Mouse (Mus musculus): ENCODE data around the gene Spocd1. TPM values are rescaled to one million over a fixed set of nuclear protein-coding genes. Genes with fewer than 3 reads are reported as not detected.

Gene Spocd1
- total and polyA plus RNA-seq, 2 experiments: not detected

DNA sequence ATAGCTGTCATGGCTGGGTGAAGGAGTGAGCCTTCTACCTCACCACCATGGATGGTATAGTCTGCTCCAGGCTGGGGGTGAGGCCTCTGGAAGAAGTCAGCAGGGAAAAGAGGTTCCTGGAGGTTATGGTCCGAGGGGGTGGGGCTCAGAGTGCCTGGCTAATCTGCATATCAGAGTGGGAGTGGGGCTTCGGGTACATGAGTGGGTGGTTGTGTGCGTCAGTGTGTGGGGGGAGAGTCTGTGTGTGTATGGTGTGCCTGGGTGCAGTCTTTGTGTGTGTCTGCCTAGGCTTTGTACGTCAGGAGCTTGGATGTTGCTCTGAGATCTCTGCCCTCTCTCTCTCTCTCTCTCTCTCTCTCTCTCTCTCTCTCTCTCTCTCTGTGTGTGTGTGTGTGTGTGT, 49.9 kb downstream of the Spocd1 start:
- no peaks in the 10 kb centered on the region for H3K4me1 ChIP-seq (ENCODE audit: control insufficient read depth, insufficient read depth, low read length)
- H3K27ac ChIP-seq (replicated peaks; ENCODE audit: insufficient read depth, low read depth, low read length): no peak overlapping the region
- no peak overlapping the region for H3K9ac ChIP-seq (ENCODE audit: low read depth, low read length)
- H3K79me2 ChIP-seq (ENCODE audit: control insufficient read depth, insufficient read depth, low read length): no peaks in the 10 kb centered on the region
- DNase-seq (ENCODE audit: extremely low read depth, low read depth, low spot score): no peak
- no peaks in the 10 kb centered on the region; the same call in 1 of the 2 replicates for H3K27me3 ChIP-seq (ENCODE audit: control insufficient read depth, insufficient read depth, low read length)
- no peak overlapping the region for H3K4me3 ChIP-seq (ENCODE audit: insufficient read depth, low read depth, low read length)
- WGBS: 71% methylated on average over 4 of the region's 4 CpGs
- TF ChIP-seq CTCF (IDR thresholded peaks at IDR 0.05; ENCODE audit: low read depth, low read length) (no peak), POLR2A (IDR thresholded peaks at IDR 0.05; ENCODE audit: extremely low read depth, insufficient read depth, low read length) (no peak)
- H3K36me3 ChIP-seq (ENCODE audit: control insufficient read depth, insufficient read depth, low read length): no peaks in the 10 kb centered on the region

DNA sequence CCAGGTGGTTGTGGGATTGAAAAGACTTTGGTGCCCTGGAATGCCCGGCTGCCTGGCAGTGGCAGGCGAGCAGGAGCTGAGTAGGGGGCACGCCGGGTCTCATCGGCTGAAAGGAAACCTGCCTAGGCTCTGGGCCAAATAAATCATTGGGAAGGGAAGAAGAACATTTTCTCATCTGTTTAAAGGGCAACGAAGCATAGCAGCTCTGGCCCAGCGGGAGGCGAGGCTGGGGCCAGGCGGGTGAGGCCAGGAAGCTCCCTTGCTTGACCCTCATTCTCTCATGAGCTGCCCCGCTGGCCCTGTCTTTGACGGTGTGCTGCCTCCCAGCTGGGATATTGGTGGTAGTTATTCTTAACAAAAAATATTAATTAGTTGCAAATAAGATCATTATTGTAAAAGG, 52.6 kb downstream of the Spocd1 start:
- Histone ChIP-seq H3K9ac (ENCODE audit: low read depth, low read length) (no peak overlapping the region), H3K4me1 (ENCODE audit: control insufficient read depth, insufficient read depth, low read length) (no peaks in the 10 kb centered on the region; the same call in 1 of the 2 replicates), H3K27me3 (ENCODE audit: control insufficient read depth, insufficient read depth, low read length) (peaks cover 19% of the 10 kb centered on the region), H3K79me2 (ENCODE audit: control insufficient read depth, insufficient read depth, low read length) (no peaks in the 10 kb centered on the region), H3K4me3 (ENCODE audit: insufficient read depth, low read depth, low read length) (no peak overlapping the region), H3K36me3 (ENCODE audit: control insufficient read depth, insufficient read depth, low read length) (no peaks in the 10 kb centered on the region), H3K27ac (replicated peaks; ENCODE audit: insufficient read depth, low read depth, low read length) (no peak overlapping the region)
- DNase-seq (ENCODE audit: extremely low read depth, low read depth, low spot score): no peak
- WGBS: 76% methylated on average over 11 of the region's 11 CpGs
- TF ChIP-seq CTCF (IDR thresholded peaks at IDR 0.05; ENCODE audit: low read depth, low read length): no peak
- no peak for TF ChIP-seq POLR2A (IDR thresholded peaks at IDR 0.05; ENCODE audit: extremely low read depth, insufficient read depth, low read length)

DNA sequence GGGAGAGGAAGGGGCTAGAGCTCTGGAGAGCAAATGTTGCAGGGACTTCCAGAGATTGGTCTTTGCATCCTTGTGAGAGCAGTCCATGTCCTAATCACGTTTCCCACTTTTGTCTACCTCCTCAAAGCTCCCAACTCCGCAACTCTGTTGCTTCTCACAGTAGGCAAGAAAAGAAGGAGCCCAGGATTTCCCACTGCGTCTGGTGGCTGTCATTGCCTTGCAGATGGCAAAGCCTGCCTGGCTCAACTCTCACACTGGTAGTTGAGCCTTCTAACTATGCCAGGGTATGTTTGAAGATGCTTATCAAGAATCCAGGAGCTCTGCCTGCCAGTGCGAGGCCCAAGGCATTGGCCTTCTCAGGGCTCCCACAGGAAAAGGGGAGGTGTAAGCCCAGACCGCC, 54.0 kb downstream of the Spocd1 start:
- DNase-seq (ENCODE audit: extremely low read depth, low read depth, low spot score): no peak
- TF ChIP-seq CTCF (IDR thresholded peaks at IDR 0.05; ENCODE audit: low read depth, low read length) (no peak), POLR2A (IDR thresholded peaks at IDR 0.05; ENCODE audit: extremely low read depth, insufficient read depth, low read length) (no peak)
- H3K4me3 ChIP-seq (ENCODE audit: insufficient read depth, low read depth, low read length): no peak overlapping the region
- no peak overlapping the region for H3K27ac ChIP-seq (replicated peaks; ENCODE audit: insufficient read depth, low read depth, low read length)
- no peak overlapping the region for H3K9ac ChIP-seq (ENCODE audit: low read depth, low read length)
- H3K79me2 ChIP-seq (ENCODE audit: control insufficient read depth, insufficient read depth, low read length): no peaks in the 10 kb centered on the region
- H3K36me3 ChIP-seq (ENCODE audit: control insufficient read depth, insufficient read depth, low read length): no peaks in the 10 kb centered on the region
- 32% methylated on average over 5 of the region's 5 CpGs for WGBS
- H3K27me3 ChIP-seq (ENCODE audit: control insufficient read depth, insufficient read depth, low read length): peaks cover 21% of the 10 kb centered on the region
- no peaks in the 10 kb centered on the region; the same call in 1 of the 2 replicates for H3K4me1 ChIP-seq (ENCODE audit: control insufficient read depth, insufficient read depth, low read length)

DNA sequence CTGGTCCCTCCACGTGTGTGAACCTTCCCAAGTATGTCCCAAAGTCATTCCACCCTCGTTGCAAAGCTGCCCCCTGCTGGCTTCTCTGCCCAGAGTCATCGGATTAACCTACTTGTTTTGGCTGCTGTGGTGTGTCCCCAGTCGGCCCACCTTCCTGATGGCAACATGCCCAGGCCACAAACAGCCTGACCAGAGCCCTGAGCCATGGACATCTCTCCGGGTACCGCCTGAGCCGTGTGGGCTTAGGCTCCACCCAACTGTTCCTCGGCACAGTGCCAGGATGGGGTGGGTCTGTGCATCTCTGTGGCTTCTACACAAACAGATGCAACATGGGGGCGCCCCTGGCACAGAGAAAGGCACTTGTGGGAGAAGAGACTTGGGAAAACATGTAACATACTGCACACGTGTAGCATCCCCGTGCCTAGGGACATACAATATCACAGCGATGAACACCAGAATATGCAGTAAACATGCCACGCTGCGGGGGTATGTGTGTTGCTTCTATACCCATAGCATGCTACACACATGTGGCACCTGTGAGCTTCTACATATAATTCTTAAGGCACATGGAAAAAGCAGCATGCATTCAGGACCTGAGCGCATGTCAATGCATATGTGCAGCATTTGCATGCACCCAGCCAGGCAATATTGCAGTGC, 54.8 kb downstream of the Spocd1 start:
- 5% methylated on average over 15 of the region's 15 CpGs for WGBS
- no peaks in the 10 kb centered on the region for H3K79me2 ChIP-seq (ENCODE audit: control insufficient read depth, insufficient read depth, low read length)
- no peaks in the 10 kb centered on the region for H3K36me3 ChIP-seq (ENCODE audit: control insufficient read depth, insufficient read depth, low read length)
- H3K27me3 ChIP-seq (ENCODE audit: control insufficient read depth, insufficient read depth, low read length): peaks cover 21% of the 10 kb centered on the region
- H3K27ac ChIP-seq (replicated peaks; ENCODE audit: insufficient read depth, low read depth, low read length): no peak overlapping the region
- TF ChIP-seq CTCF (IDR thresholded peaks at IDR 0.05; ENCODE audit: low read depth, low read length) (peak; percentile 62), POLR2A (IDR thresholded peaks at IDR 0.05; ENCODE audit: extremely low read depth, insufficient read depth, low read length) (no peak)
- DNase-seq (ENCODE audit: extremely low read depth, low read depth, low spot score): no peak
- H3K9ac ChIP-seq (ENCODE audit: low read depth, low read length): no peak overlapping the region
- H3K4me1 ChIP-seq (ENCODE audit: control insufficient read depth, insufficient read depth, low read length): no peaks in the 10 kb centered on the region; the same call in 1 of the 2 replicates
- H3K4me3 ChIP-seq (ENCODE audit: insufficient read depth, low read depth, low read length): no peak overlapping the region

DNA sequence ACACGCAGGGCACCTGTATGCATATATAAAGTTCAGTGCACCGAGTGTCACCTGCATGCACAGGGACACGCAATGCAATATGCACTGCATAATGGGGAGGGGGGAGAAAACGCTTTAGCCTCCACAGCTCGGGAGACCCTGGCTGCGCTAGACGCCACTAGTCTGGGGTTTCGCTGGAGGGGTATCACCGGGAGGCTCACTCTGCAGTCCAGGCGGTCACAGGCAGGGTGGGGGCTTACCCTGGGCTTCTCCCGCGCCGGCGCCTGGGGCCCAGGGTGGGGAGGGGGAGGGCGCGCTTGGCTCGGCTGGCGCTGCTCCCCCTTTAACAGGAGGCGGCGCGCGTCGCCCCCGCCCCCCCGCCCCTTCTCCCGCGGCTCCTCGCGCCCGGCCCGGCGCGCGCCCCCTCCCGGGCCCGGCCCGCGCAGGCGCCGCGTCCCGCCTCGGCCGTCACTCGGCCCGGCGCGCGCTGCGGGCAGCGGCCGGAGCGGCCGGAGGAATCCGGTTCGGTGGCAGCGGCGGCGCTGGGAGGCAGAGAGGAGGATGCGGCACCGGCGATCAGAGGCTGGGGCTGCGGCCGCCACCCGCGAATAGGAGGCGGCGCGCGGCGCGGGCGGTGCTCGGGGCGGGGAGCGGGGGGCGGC, 55.5 kb downstream of the Spocd1 start, which contains the start of gene Adgrb2:
TSS of gene Adgrb2 (plus strand) at position 450 of the 641 bp plus-strand sequence.
- no peaks in the 10 kb centered on the region for H3K79me2 ChIP-seq (ENCODE audit: control insufficient read depth, insufficient read depth, low read length)
- H3K27ac ChIP-seq (replicated peaks; ENCODE audit: insufficient read depth, low read depth, low read length): no peak within 1 kb of the TSS
- no peaks in the 10 kb centered on the region for H3K36me3 ChIP-seq (ENCODE audit: control insufficient read depth, insufficient read depth, low read length)
- 5% methylated on average over 47 of the region's 77 CpGs for WGBS
- H3K4me3 ChIP-seq (ENCODE audit: insufficient read depth, low read depth, low read length): peak within 1 kb of the TSS; percentile 43; the same call in 1 of the 2 replicates
- H3K9ac ChIP-seq (ENCODE audit: low read depth, low read length): no peak within 1 kb of the TSS; the same call in 1 of the 2 replicates
- no peak for DNase-seq (ENCODE audit: extremely low read depth, low read depth, low spot score)
- H3K4me1 ChIP-seq (ENCODE audit: control insufficient read depth, insufficient read depth, low read length): no peaks in the 10 kb centered on the region; the same call in 1 of the 2 replicates
- TF ChIP-seq CTCF (IDR thresholded peaks at IDR 0.05; ENCODE audit: low read depth, low read length): no peak
- no peak for TF ChIP-seq POLR2A (IDR thresholded peaks at IDR 0.05; ENCODE audit: extremely low read depth, insufficient read depth, low read length)
- peaks cover 21% of the 10 kb centered on the region for H3K27me3 ChIP-seq (ENCODE audit: control insufficient read depth, insufficient read depth, low read length)

Data from liver, adult 2 months (tissue).